Mouse (Mus musculus): ENCODE measurements at regions not wholly inside any gene's neighbourhood (a gene's known extent, or its start where the extent isn't known, plus 50 kb on each side); places are given as distances from the start of the nearest gene placed in this dataset.

GRCm38 (mm10) chr15:67405011-67405410, 904.3 kb upstream of the Lrrc6 start:
- DNase-seq (ENCODE audit: extremely low spot score in 1 of 2, low spot score in 1 of 2), result no peak

GRCm38 (mm10) chr15:67402310-67402709, 901.6 kb upstream of the Lrrc6 start:
- DNase-seq (ENCODE audit: extremely low spot score in 1 of 2, low spot score in 1 of 2), result no peak

- DNase-seq (ENCODE audit: extremely low spot score in 1 of 2, low spot score in 1 of 2), result no peak
These were observed 896.6 kb upstream of the Lrrc6 start for GRCm38 (mm10) chr15:67397269-67397668.

GRCm38 (mm10) chr15:67395114-67395513, 894.4 kb upstream of the Lrrc6 start:
- DNase-seq (ENCODE audit: extremely low spot score in 1 of 2, low spot score in 1 of 2), result no peak

- no peak for DNase-seq (ENCODE audit: extremely low spot score in 1 of 2, low spot score in 1 of 2)
These were observed 891.2 kb upstream of the Lrrc6 start for GRCm38 (mm10) chr15:67391918-67392317.

GRCm38 (mm10) chr15:67388514-67388913, 887.8 kb upstream of the Lrrc6 start:
- DNase-seq (ENCODE audit: extremely low spot score in 1 of 2, low spot score in 1 of 2), result no peak

- DNase-seq (ENCODE audit: extremely low spot score in 1 of 2, low spot score in 1 of 2), result no peak
These were observed 886.2 kb upstream of the Lrrc6 start for GRCm38 (mm10) chr15:67386896-67387295.

- no peak for DNase-seq (ENCODE audit: extremely low spot score in 1 of 2, low spot score in 1 of 2)
These were observed 872.9 kb upstream of the Lrrc6 start for GRCm38 (mm10) chr15:67373599-67373998.

- DNase-seq (ENCODE audit: extremely low spot score in 1 of 2, low spot score in 1 of 2), result no peak
These were observed 872.3 kb upstream of the Lrrc6 start for GRCm38 (mm10) chr15:67373030-67373429.

GRCm38 (mm10) chr15:67364099-67364756, 863.5 kb upstream of the Lrrc6 start:
- no peak for DNase-seq (ENCODE audit: extremely low spot score in 1 of 2, low spot score in 1 of 2)

GRCm38 (mm10) chr15:67361012-67361571, 860.4 kb upstream of the Lrrc6 start:
- DNase-seq (ENCODE audit: extremely low spot score in 1 of 2, low spot score in 1 of 2), result no peak

- DNase-seq (ENCODE audit: extremely low spot score in 1 of 2, low spot score in 1 of 2), result no peak
These were observed 857.2 kb upstream of the Lrrc6 start for GRCm38 (mm10) chr15:67357867-67358266.

GRCm38 (mm10) chr15:67355334-67355733, 854.6 kb upstream of the Lrrc6 start:
- DNase-seq (ENCODE audit: extremely low spot score in 1 of 2, low spot score in 1 of 2), result no peak

GRCm38 (mm10) chr15:67354598-67355159, 854.0 kb upstream of the Lrrc6 start:
- no peak for DNase-seq (ENCODE audit: extremely low spot score in 1 of 2, low spot score in 1 of 2)

GRCm38 (mm10) chr15:67349501-67349900, 848.8 kb upstream of the Lrrc6 start:
- DNase-seq (ENCODE audit: extremely low spot score in 1 of 2, low spot score in 1 of 2), result no peak

- no peak for DNase-seq (ENCODE audit: extremely low spot score in 1 of 2, low spot score in 1 of 2)
These were observed 844.8 kb upstream of the Lrrc6 start for GRCm38 (mm10) chr15:67345179-67346148.

- DNase-seq (ENCODE audit: extremely low spot score in 1 of 2, low spot score in 1 of 2), result no peak
These were observed 841.3 kb upstream of the Lrrc6 start for GRCm38 (mm10) chr15:67342050-67342449.

- no peak for DNase-seq (ENCODE audit: extremely low spot score in 1 of 2, low spot score in 1 of 2)
These were observed 836.3 kb upstream of the Lrrc6 start for GRCm38 (mm10) chr15:67337040-67337395.

GRCm38 (mm10) chr15:67336294-67337039, 835.8 kb upstream of the Lrrc6 start:
- DNase-seq (ENCODE audit: extremely low spot score in 1 of 2, low spot score in 1 of 2), result no peak

GRCm38 (mm10) chr15:67332521-67332920, 831.8 kb upstream of the Lrrc6 start:
- DNase-seq (ENCODE audit: extremely low spot score in 1 of 2, low spot score in 1 of 2), result no peak
